Mouse (Mus musculus) heart, postnatal 0 days (tissue): ENCODE data around the gene Mon1b.

Source experiments
- CTCF ChIP-seq: IDR thresholded peaks from 2 replicates; pipeline ENCODE4 v1.5.1; 2016; ENCODE audit warnings: antibody characterized with exemption, control low read depth, low read depth
- EP300 ChIP-seq: IDR thresholded peaks from 2 replicates; pipeline ENCODE4 v1.6.1; 2016; ENCODE audit warnings: antibody characterized with exemption, low read depth

GRCm38 (mm10) chr8:113652450-113652849, 17.1 kb downstream of the Mon1b start:
- TF ChIP-seq EP300 (no peak), CTCF (no peak)
